Mouse (Mus musculus) heart, adult 11 months (tissue): ENCODE measurements around the gene Tmtc2.

Experiments used
- DNase-seq: peaks from one replicate; pipeline ENCODE4 v3.0.0; 2022

Gene Tmtc2

DNA sequence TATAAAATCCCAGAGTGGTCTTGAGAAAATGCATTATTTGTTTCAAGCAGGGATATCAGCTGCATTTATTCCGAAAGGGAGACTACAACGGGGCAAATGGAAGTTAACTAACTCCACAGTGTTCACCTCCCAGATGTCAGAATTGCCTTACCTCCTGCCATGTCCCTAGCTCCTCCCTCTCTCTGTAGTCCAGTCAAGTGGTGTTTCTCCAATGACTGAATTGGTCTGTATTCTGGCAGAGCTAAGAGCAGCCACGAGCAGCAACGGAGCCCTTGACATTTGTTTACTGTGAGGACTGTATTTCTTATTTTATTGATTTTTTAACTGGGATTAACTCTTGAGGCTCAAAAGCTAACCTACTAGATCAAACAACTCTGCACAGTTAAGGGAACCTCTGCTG lies 81.8 kb downstream of the Tmtc2 start:
- no peak for DNase-seq

DNA sequence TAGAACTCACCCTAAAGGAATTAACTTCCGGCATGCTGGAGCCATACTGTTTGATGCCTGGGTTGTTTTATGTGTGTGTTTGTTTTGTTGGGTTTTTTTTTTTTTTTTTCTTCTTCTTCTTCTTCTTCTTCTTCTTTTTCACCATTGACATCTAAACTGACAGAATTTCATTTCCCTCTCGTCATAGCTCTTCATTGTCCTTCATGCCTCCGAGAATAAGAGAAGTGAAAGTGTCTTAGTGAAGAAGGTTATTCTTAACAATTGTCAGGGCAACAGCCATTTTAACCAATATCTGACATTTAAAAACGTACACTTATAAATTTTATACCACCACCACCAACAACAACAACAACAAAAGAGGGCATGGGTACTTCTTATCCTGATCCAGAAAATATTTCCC lies 83.5 kb downstream of the Tmtc2 start:
- DNase-seq, result no peak

DNA sequence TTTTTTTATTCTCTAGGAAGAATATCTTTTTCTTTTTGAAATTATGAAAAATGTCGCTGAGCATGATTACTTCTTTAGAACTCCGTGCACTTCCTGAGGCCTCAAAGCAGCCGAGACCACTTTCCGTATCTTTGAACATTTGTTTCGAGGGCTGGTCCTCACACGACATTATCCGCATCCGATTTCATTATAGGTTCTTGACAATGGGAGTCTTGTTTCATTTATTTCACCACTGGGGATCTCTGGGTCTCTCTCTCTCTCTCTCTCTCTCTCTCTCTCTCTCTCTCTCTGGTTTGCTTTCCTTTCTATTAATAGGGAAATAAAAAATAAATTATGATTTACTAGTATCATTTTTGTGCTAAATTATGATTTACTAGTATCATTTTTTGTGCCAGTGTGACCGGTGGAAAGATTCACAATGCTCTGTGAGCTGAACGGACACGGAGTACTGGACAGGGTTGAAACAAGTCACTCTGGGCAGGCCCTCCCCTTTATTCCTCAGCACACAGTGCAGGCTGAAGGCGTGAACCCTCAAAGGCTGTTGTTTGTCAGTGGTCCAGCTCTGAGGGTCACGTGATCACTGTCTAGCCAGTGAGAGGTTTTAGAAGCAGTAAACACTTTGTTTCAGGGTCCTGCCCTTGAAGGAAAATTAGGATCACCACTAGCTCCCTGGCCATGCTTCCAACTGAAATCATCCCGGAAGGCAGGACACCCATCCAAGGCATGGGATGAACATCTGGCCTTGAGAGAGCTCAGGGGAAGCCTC lies 84.1 kb downstream of the Tmtc2 start:
- peak; percentile 87 for DNase-seq

DNA sequence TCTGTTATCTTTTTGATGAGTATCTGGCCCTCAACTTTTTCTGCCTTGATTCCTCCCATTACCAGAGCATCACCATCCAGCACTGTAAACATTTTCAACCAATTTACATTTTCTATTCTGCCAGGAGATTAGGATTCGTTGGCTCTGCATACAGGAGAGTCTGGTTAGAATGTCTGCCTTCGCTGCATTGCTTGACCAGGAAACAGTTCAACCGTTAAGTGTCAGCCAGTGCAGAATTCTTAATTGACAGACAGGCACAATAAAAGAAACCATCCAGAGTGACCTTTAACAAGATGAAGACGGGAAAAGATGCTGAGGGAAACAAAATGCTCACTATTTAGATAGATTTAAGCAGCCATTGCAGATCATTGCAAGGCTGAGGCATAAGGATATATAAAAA lies 87.3 kb downstream of the Tmtc2 start:
- no peak for DNase-seq

DNA sequence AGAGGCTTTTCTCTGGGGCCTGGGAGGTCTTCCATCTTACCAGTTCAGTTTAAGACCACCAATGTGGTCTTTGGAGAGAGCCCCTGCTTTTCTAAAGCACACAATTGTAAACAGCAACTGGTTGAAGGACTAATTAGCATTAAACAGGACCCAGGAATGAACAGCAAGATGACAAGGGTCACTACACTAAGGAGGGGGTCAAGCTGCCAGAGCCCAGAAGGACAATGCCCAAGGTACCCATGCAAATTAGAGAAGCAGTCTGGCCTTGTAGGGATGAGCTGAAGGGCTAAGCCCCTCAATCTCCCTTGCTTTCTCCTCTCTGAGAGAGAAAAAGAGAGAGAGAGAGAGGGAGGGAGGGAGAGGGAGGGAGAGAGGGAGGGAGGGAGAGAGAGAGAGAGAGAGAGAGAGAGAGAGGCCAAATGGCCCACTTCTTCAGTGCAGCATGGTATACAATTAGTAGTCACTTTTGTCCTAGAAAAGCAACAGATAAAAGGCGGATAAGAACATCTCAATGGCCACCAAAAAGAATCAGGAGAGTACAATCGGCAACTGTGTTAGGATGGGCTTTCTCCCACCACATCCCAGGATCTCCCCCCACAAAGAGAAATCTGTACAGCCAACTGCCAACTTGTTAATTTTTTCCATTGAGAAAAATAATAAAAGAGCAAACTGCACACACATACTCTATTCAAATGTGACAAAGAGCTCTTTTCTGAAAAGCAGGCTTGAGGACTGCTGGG lies 89.7 kb downstream of the Tmtc2 start:
- DNase-seq, result no peak

DNA sequence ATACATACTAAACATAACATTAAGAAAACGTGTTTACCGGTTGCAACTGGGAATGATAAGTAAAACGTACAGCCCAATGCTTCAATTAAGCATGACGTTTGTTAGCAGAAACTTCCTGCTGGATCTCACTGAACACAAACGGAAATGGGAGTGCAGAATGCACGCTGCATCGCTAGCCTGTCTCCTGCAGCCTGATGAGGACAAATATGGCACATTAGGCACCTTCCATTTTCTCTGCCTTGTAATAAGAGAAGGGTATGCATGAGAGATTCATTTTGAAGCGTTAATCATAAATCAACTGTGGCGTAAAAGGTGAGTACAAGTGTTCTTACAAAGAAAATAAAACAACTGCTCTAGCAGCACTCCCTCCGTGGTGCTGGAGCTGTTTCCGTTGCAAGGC lies 94.5 kb downstream of the Tmtc2 start:
- DNase-seq, result no peak

DNA sequence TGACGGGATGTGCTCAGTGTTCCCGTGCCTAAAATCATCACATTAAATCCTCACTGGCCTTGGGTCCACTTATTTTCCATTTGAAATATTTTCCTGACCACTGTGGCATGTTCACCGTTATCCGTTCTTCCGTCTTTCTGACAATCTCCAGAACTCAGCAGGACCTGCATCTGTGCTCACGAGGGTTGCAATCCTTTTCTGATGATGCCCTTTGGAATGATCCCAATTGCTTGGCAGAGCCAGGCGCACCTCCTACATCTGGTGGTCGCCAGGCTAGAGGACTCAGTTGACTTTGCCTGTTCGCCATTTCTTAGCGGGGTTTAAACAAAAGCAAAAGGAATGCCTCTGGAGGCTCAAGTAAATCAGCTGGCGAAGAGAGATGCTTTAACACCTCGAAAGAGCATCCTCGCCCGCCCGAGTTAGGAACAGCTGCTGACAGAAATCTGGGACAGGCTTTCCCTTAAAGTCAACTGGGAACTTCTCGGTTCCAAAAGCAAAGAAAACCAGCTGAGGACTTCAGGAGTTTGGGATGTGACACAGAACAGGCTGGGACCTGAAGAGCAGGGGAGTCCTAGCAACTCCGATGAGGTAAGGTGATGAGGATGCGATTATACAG lies 96.5 kb downstream of the Tmtc2 start:
- DNase-seq, result peak; percentile 88

DNA sequence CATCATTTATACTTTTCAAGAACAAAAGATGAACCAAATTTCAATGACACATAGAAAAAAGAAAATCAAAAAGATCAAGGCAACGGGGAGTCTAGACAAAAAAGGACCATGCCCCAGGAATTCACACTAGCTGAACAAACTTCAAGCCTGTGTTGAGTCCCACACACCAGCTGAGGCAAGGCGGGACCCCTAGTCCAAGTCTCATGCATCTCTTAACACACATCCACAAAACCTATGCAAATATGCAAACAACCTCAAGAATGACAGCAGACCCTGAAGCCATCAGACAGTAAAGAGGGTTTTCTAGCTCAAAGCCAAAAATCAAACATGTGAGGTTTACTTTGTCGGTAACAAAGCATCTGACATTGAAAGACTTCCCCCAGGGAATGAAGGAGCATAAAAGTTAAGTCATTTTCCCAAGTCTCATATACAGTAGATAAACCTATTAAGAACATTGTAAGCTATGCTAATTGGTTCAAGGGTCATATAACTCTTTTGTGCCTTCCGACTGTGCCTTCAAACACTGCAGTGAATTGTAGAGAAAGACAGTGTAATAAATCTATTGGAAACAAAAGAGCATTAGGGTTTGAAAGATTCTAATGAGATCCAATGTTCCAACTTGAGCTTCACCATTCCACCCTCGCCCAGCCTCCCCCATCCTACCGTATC lies 100.0 kb downstream of the Tmtc2 start:
- DNase-seq, result no peak

DNA sequence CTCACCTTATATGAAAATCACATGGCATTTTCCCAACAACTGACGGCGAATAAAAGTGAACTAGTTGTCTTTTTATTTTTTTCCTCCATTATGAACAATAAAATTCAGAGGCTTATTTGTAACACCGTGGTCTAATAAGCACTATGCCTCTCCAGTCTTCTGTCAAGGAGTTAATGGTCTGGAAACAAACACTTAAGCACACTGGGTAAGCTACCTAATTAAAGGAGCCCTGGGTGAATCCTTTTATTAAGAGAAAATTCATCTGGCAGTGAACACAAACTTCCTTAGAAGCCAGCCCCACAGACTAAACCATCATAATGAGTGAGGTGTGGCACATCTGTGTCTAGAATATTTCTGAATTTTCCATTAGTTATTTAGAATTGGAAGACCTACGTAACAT lies 109.9 kb downstream of the Tmtc2 start:
- no peak for DNase-seq

DNA sequence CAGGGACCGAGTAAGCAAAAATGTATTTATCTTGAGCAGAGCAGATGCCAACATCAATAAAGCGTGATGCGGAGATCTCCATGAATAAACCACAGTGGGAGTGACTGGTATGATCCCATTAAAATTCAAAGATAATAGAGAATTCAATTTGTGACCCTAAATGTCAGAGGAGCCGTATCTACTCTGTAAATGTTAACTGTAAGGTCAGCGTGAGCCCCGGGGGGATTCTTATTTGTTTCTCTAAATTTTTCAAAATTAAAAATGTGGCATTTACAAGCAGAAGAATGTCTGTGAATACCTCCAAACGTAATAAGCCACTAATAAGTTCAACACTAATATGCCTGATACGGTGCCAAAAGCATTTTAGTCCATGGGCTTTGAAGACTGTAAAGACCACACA lies 120.8 kb downstream of the Tmtc2 start:
- no peak for DNase-seq

DNA sequence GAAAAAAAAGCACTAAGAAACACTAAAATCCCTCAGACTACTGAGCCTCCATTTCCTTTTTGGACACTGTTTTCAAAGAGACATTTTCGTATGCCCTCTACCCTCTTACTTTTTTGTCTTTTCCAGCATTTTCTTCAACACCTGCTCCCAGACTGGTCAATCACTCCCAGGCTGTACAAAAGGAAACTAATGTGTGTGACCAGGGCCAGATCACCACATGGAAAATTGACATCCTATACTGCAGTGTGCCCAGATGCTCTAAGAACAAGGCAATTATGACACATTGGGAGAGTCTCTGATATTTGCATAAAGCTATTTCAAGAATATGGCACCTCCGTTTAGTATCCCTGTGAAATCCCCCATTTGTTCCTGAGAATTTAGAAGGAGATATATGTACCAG lies 127.1 kb downstream of the Tmtc2 start:
- no peak for DNase-seq

DNA sequence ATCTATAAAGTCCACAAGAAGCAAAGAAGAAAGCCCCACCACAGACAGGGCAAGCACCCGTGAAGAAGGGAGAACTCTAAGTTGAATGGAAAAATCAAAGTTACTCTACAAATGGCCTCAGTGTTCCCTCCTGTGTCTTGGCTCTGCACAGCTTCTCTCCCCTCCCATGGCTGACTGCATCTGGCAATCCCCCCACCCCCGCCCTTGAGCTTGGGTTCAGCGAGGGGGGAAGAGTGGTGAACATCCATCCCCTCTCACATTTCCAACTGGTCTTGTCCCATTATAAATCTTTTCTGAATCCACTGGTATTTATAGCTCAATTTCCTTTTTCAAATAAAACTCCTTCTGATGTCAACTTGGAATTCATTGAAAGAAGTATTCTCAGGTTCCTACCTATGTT lies 129.9 kb downstream of the Tmtc2 start:
- no peak for DNase-seq

DNA sequence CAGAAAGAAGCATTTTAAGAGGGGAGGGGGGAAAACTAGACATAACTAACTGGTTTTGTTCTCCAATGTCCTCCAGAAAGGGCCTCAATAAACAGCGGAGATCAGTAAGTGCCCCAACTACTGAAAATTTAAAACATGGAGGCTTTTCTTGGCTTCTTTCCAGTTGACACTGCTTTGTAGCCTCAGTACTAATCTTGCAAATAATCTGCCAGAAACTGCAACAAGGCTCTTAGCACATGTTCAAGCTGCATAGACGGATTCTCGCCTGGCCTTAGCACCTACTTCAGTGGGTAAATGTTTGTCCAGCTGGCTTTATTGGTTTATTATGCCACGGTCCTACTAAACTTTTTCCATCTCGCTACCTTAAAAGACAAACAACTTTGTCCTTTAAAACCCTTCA lies 139.4 kb downstream of the Tmtc2 start:
- no peak for DNase-seq

DNA sequence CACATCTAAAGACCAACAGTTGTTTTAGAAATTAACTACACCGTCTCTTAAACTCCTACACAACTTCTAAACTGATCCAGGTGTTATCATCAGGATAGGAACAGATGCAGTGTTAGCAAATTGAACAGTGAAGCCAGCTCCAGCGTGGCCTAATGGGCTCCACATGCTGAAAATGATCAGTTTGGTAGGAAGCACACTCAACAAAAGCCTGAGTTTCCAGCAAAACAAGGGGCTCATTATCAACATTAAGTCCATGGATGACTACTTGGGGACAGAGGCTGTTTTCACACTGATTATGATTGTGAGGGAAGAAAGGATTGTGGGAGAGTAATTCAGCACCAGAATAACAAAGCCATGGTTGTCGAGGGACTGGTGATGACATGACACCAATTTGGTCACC lies 143.4 kb downstream of the Tmtc2 start:
- no peak for DNase-seq

DNA sequence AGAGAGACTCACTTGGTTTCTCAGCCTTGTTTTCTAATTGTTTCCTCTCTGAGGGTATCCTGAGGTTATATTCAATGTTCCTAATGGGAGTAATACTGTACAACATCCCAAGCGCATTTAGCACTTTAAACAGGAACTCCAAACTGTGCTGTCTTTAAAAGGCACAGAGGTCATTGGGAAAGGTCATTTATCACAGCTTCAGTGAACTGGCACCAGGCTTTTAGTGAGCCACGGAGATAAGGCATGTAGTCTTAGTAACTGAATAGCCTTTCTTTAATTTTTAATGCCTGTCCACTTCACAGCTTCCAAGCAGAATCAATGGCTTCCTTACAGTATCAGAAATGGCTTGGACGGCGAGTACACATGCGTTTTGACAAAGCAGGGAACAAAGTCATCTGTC lies 144.0 kb downstream of the Tmtc2 start:
- DNase-seq, result no peak

DNA sequence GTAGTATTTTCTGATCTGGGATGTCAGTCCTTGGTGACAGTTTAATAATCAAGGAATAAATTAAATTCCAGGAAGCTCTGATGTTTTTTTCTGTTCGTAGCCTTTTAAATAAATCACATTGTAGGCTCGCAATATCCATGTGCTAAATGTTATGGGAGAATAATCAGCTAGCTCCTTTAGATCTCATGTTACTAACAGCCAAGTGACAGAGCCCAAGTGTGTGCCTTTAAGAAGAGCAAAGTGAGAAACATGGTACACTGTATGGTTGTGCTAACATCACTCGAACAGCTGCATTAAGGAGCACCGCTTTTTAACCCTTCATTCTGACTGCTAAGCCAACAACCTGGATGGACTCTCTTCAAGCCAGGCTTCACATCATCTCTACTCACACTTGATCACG lies 146.2 kb downstream of the Tmtc2 start:
- DNase-seq, result no peak

DNA sequence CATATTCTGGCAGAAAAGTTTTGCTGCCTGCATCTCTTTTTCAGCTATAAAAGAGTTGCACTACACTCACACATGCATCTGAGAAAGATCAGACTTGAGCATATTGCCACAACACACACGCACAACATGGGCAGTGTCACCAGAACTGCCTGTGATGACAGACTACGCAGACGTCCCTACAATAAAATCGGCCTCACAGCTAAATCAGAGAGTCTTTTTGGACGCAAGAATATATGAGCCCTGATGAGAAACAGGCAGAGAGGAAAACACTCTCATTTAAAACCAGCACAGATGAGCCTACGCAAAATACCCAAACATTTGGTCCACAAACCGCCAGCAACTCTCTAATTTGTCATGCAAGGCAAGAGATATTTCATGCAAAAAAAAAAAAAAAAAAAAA lies 146.6 kb downstream of the Tmtc2 start:
- no peak for DNase-seq

DNA sequence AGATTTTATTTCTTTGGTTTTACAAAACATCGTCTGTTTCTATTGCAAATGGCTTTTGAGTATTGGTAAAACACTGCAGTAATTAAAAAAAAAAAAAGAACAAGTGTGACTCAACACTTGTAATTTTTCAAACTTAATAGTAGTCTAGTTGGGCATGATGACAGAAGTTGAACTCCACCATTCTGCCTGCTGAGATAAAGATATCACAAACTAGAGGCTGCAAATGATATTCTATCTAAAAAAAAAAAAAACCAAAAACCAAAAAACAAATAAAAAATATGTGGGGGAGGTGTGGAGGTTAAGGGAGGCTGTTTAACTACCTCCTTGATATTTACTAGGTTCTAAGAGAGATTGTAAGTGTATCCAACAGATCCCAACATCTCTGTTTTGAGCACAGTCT lies 149.2 kb downstream of the Tmtc2 start:
- DNase-seq, result no peak

DNA sequence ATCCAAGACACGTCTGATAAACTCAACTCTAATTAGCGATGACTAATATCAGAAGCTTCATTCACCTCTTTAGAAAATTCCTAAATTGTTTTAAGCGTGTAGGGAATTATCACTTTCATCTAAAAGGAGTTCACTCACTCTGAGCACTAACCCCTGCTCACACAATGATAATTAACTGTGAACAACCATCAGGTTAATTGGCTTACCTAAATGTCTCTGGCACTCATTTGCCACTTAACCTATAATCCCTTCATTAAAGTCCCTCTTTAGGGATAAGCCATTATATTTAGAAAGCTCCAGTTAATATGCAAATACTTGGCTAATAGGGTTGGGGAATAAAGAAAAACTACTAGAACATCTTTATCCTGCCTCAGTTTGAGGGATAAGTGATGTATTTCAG lies 151.1 kb downstream of the Tmtc2 start:
- DNase-seq, result no peak

DNA sequence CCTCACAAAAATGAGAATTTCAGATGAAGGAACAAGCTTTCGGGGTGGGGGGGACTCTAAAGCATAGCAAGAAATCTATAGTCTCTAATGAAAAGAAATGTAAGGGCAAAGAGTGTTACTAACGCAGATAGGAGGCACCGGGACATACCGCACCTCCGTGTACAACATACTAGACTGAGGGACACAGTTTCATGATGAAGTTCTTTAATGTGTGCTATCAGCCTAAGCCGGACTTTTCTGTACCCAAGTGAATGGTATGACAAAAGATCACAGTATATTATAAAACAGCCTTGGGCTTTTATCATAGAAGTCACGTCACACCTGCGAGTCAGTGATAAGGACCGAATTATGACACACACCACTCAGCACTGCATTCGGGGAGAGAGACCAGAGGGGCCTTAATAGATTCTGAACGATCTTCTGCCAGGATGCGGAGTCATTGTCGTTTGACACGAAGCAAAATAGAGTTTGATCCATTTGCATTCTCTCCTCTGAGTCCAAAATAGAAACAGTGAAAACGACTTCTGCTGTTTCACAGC lies 156.3 kb downstream of the Tmtc2 start:
- no peak for DNase-seq

DNA sequence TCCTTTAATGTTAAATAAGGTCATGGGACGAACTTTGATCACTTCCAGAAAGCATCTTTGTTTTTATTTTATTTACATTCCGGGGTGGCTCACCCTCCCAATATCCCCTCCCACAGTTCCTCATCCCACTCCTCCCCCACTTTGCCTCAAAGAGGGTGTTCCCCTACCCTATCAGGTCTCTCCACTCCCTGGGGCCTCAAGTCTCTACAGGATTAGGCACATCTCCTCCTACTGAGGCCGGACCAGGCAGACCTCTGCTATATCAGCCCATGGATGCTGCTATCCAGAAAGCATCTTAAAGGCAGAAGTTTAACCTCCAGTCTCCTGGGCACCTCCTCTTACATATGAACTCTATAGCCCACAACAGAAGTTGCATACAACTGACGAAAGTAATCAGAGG lies 157.7 kb downstream of the Tmtc2 start:
- no peak for DNase-seq

DNA sequence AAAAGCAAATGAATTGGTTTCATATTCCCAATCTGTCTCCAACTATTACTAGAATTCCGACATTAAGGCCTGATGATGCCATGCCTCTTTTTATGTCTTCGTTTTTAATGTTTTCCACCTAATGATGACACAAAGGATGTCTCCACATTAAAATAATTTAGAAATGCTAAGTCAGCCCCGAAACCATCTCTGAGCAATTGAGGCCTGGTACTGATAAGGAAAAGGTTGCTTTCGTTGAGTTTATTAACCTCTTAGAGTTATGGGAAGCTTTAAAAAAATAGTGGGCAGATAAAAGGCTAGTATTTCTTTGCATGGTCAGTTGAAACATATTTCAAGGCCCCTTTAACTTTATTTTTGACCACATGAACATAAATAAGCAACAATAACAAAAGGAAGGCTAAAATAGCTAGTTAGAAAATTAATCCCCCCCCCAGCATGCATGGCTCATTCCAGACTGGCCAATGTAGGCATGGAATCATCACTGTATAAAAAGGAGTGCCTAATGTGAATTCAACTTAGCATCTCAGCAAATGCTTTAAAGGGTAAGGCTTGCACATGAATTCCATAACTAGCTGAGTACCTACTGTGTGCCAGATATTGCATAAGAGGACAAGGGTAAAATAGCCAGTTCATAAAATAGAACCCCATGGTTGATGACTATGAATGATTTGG lies 168.3 kb downstream of the Tmtc2 start:
- no peak for DNase-seq

DNA sequence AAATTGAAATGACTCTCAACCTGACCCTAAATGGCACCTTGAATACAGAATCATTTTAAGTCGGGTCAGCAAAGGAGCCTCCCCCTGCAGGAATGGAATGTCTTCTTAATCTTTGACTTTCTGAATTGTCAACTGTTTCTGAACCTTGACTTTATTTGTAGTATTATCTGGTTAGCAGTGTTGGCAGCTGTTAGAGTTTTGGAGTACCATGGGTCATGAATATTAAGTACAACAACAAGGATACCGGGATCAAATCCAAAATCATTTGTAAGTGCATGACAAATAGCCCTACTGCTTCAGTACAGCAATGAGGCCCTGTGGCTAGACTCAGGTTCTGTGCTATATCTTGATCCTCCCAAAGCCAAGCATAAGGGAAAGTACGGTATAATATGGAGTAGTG lies 170.3 kb downstream of the Tmtc2 start:
- DNase-seq, result no peak
